Mouse (Mus musculus) cerebellum, adult 18-20 months (tissue): ENCODE measurements around the gene Gfra4.
A peak's percentile ranks its signal among the peaks of the same experiment; 100 is the strongest.
"Not testable (repeated sequence)": the region's sequence is repeated elsewhere in the genome, so short reads cannot be mapped to it uniquely, and the experiment has no call there.

Source experiments
- DNase-seq, 2 experiments: peaks; one replicate each; pipeline ENCODE4 v3.0.0; 2021

Gfra4 gene

GRCm38 (mm10) chr2:131044989-131045720 lies 2.3 kb upstream of the Gfra4 start:
- no peak for DNase-seq

GRCm38 (mm10) chr2:131044354-131044852 lies 1.5 kb upstream of the Gfra4 start:
- DNase-seq, result no peak

GRCm38 (mm10) chr2:131040854-131041825 lies 1.7 kb downstream of the Gfra4 start:
- peak; percentile 37 to 66 for DNase-seq

- no peak for DNase-seq
These were observed 4.2 kb downstream of the Gfra4 start for GRCm38 (mm10) chr2:131038675-131039074.

- DNase-seq, result no peak
These were observed 4.7 kb downstream of the Gfra4 start for GRCm38 (mm10) chr2:131038197-131038596.

GRCm38 (mm10) chr2:131037226-131037990 lies 5.5 kb downstream of the Gfra4 start:
- no peak for DNase-seq

GRCm38 (mm10) chr2:131036757-131037156 lies 6.1 kb downstream of the Gfra4 start:
- DNase-seq, result no peak

GRCm38 (mm10) chr2:131036343-131036742 lies 6.5 kb downstream of the Gfra4 start:
- DNase-seq, result no peak

- not testable (repeated sequence) for DNase-seq
These were observed 11.5 kb downstream of the Gfra4 start for GRCm38 (mm10) chr2:131031406-131031805.

- DNase-seq, result no peak
These were observed 11.9 kb downstream of the Gfra4 start for GRCm38 (mm10) chr2:131030998-131031397.

- DNase-seq, result no peak
These were observed 12.3 kb downstream of the Gfra4 start for GRCm38 (mm10) chr2:131030561-131030960.

- no peak for DNase-seq
These were observed 13.6 kb downstream of the Gfra4 start for GRCm38 (mm10) chr2:131029065-131029935.

- no peak for DNase-seq
These were observed 15.9 kb downstream of the Gfra4 start for GRCm38 (mm10) chr2:131026941-131027340.

- no peak for DNase-seq
These were observed 17.7 kb downstream of the Gfra4 start for GRCm38 (mm10) chr2:131025230-131025629.

- no peak for DNase-seq
These were observed 32.3 kb downstream of the Gfra4 start for GRCm38 (mm10) chr2:131010566-131010965.

- DNase-seq, result no peak
These were observed 33.8 kb downstream of the Gfra4 start for GRCm38 (mm10) chr2:131009123-131009522.

GRCm38 (mm10) chr2:130992818-130993217 lies 50.1 kb downstream of the Gfra4 start:
- no peak for DNase-seq
